8 mouse cellular contexts compared by ENCODE assay signal in the genomic region with DNA sequence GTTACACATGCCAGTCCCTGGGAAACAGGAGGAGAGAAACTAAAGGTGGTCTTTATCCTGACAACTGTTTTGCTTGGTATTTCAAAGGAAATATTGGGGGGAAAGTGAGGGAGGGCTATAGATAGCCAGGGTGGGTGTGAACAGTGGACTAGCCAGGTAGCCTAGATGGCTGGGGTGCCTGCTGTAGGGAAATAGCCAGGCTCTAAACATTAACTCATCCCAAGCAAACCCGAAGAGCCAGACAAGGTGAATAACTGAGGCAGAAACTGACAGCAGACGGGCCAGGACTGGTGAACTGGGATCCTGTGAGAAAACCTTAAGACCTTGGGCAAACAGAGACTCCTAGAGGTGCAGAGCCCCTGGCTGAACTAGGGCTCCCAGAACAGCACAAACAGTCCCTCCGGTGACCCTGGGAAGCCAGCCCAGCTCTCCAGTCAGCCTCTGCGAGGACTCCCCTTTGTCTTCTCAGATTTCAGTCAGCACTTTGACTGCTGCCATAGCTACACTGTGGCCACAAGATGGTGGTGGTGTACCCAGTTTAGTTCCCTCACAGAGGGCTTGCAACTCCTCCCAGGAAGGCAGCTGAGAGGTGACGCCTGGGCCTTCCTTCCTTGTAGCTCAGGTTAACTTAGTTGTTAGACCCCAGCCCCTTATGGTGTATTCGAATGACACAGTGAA. TPM values are rescaled to one million over a fixed set of nuclear protein-coding genes. Genes with fewer than 3 reads are reported as not detected.
DNase-seq lines count a peak whose midpoint lies in the region; ATAC-seq and TF ChIP-seq lines count a peak whose summit lies in the region.

No protein-coding gene starts in this region.

- 25% methylated on average over 6 of the region's 6 CpGs for WGBS in embryonic facial prominence, embryonic 12.5 days
- WGBS in heart, adult 2 months, result 19% methylated on average over 6 of the region's 6 CpGs
- 25% methylated on average over 6 of the region's 6 CpGs for WGBS in limb, embryonic 11.5 days
- WGBS in midbrain, embryonic 14.5 days, result 33% methylated on average over 6 of the region's 6 CpGs

- H3K4me3 ChIP-seq in embryonic facial prominence, embryonic 12.5 days, result no peak overlapping the region
- no peak overlapping the region for H3K4me3 ChIP-seq in heart, adult 2 months
- no peak overlapping the region for H3K4me3 ChIP-seq in limb, embryonic 11.5 days (ENCODE audit: low read depth, low read length)
- H3K4me3 ChIP-seq in midbrain, embryonic 14.5 days (replicated peaks; ENCODE audit: low read depth, low read length), result no peak overlapping the region

- H3K9ac ChIP-seq in embryonic facial prominence, embryonic 12.5 days, result peak overlapping the region; percentile 28; the same call in 1 of the 2 replicates
- H3K9ac ChIP-seq in heart, adult 2 months (ENCODE audit: low read depth, low read length), result no peak overlapping the region
- peak overlapping the region; percentile 52 for H3K9ac ChIP-seq in limb, embryonic 11.5 days (ENCODE audit: low read length)
- H3K9ac ChIP-seq in midbrain, embryonic 14.5 days (replicated peaks; ENCODE audit: low read length), result peak overlapping the region; percentile 36; the same call in 1 of the 2 replicates

- H3K4me1 ChIP-seq in embryonic facial prominence, embryonic 12.5 days, result peaks cover 11% of the 10 kb centered on the region
- H3K4me1 ChIP-seq in heart, adult 2 months (ENCODE audit: control insufficient read depth, insufficient read depth, low read length), result peaks cover 27% of the 10 kb centered on the region
- peaks cover 5% of the 10 kb centered on the region; the same call in 1 of the 2 replicates for H3K4me1 ChIP-seq in limb, embryonic 11.5 days (ENCODE audit: control insufficient read depth, insufficient read depth, low read length)
- no peaks in the 10 kb centered on the region for H3K4me1 ChIP-seq in midbrain, embryonic 14.5 days (ENCODE audit: control insufficient read depth, insufficient read depth, low read length)

- H3K27me3 ChIP-seq in embryonic facial prominence, embryonic 12.5 days, result no peaks in the 10 kb centered on the region
- H3K27me3 ChIP-seq in heart, adult 2 months (ENCODE audit: control insufficient read depth, insufficient read depth, low read length), result no peaks in the 10 kb centered on the region
- H3K27me3 ChIP-seq in limb, embryonic 11.5 days (ENCODE audit: control insufficient read depth, insufficient read depth, low read length), result no peaks in the 10 kb centered on the region
- H3K27me3 ChIP-seq in midbrain, embryonic 14.5 days (ENCODE audit: control insufficient read depth, insufficient read depth, low read length), result no peaks in the 10 kb centered on the region
- H3K27me3 ChIP-seq in splenic B cell, adult 2 months (ENCODE audit: control insufficient read depth, insufficient read depth, low read length, poor library complexity, severe bottlenecking), result no peaks in the 10 kb centered on the region

- H3K27ac ChIP-seq in embryonic facial prominence, embryonic 12.5 days, result peak overlapping the region; percentile 77
- H3K27ac ChIP-seq in heart, adult 2 months, result peak overlapping the region; percentile 60
- peak overlapping the region; percentile 79 for H3K27ac ChIP-seq in limb, embryonic 11.5 days (replicated peaks; ENCODE audit: low read depth, low read length)
- H3K27ac ChIP-seq in midbrain, embryonic 14.5 days (replicated peaks; ENCODE audit: low read depth, low read length), result peak overlapping the region; percentile 72

- peak; percentile 35 for DNase-seq in 3134 (ENCODE audit: extremely low read depth, insufficient read length, low spot score)
- peak; percentile 87 for DNase-seq in adrenal gland, adult 2 months
- peak; percentile 69 to 81 for DNase-seq in heart, adult 2 months
- peak; percentile 72 for DNase-seq in kidney, adult 18-20 months
- peak; percentile 85 for DNase-seq in limb, embryonic 11.5 days (ENCODE audit: low spot score)
- peak; percentile 91 for DNase-seq in midbrain, embryonic 14.5 days
- DNase-seq in splenic B cell, adult 2 months (ENCODE audit: low read depth, low spot score), result peak; percentile 66

- peak; percentile 94 for TF ChIP-seq CTCF in heart, adult 2 months (IDR thresholded peaks at IDR 0.05)

- TF ChIP-seq EP300 in heart, adult 2 months (IDR thresholded peaks at IDR 0.05; ENCODE audit: insufficient read depth, low read depth, low read length), result peak; percentile 99

- no peaks in the 10 kb centered on the region for H3K79me2 ChIP-seq in heart, adult 2 months (replicated peaks; ENCODE audit: control insufficient read depth, insufficient read depth, low read length)

- H3K9me3 ChIP-seq in embryonic facial prominence, embryonic 12.5 days, result no peaks in the 10 kb centered on the region
- no peaks in the 10 kb centered on the region for H3K9me3 ChIP-seq in limb, embryonic 11.5 days (ENCODE audit: control insufficient read depth, low read length)
- no peaks in the 10 kb centered on the region for H3K9me3 ChIP-seq in midbrain, embryonic 14.5 days (ENCODE audit: control insufficient read depth, low read length)

- H3K4me2 ChIP-seq in embryonic facial prominence, embryonic 12.5 days (replicated peaks), result 0 out of 2 replicates have a peak overlapping the region, but pooled peaks have one; percentile 3
- no peak overlapping the region for H3K4me2 ChIP-seq in limb, embryonic 11.5 days (ENCODE audit: low read depth, severe bottlenecking)
- no peak overlapping the region for H3K4me2 ChIP-seq in midbrain, embryonic 14.5 days (ENCODE audit: low read length)

- ATAC-seq in embryonic facial prominence, embryonic 12.5 days (ENCODE audit: insufficient number of reproducible peaks, insufficient read depth, low FRiP score, low TSS enrichment), result peak; percentile 81
- peak; percentile 84 for ATAC-seq in limb, embryonic 11.5 days (ENCODE audit: insufficient number of reproducible peaks, low FRiP score, low TSS enrichment, low read depth)
- ATAC-seq in midbrain, embryonic 14.5 days (ENCODE audit: low FRiP score, low TSS enrichment), result peak; percentile 64

- intact Hi-C loops in heart, adult 2 months (cut with DNase I), result loop anchor here (1.0 kb wide), 4 partner anchors 37 to 403 kb away; a partner anchor contains a TSS

- TF ChIP-seq POLR2A in heart, adult 2 months (IDR thresholded peaks at IDR 0.05; ENCODE audit: insufficient read depth, low read depth, low read length), result no peak

- peaks cover 50% of the 10 kb centered on the region for H3K36me3 ChIP-seq in embryonic facial prominence, embryonic 12.5 days
- H3K36me3 ChIP-seq in heart, adult 2 months (ENCODE audit: control insufficient read depth, insufficient read depth, low read length), result no peaks in the 10 kb centered on the region; the same call in 1 of the 2 replicates
- H3K36me3 ChIP-seq in limb, embryonic 11.5 days (ENCODE audit: control insufficient read depth, insufficient read depth, low read length), result peaks cover 30% of the 10 kb centered on the region; the same call in 1 of the 2 replicates
- H3K36me3 ChIP-seq in midbrain, embryonic 14.5 days (ENCODE audit: control insufficient read depth, insufficient read depth, low read length), result peaks cover 41% of the 10 kb centered on the region
- H3K36me3 ChIP-seq in splenic B cell, adult 2 months (ENCODE audit: control insufficient read depth, insufficient read depth, low read length, poor library complexity, severe bottlenecking), result peaks cover 12% of the 10 kb centered on the region; the same call in 1 of the 2 replicates

RNA-seq across cellular contexts. Expression of a gene that starts 19.2 kb away (rescaled TPM):
- total RNA-seq in adrenal gland, adult 2 months (2021), result 10 to 100 TPM; 11.4 to 13.3 TPM
- polyA plus RNA-seq in adrenal gland, adult 2 months (2012; rRNA removed), result 4.3 TPM in 2 replicates
- polyA plus RNA-seq in embryonic facial prominence, embryonic 12.5 days (2016; fragmentation: Nextera tagmentation; extraction: Ambion mirVana), result 51.7 and 52.3 TPM in 2 replicates
- 1 to 10 TPM; 4.4 to 4.9 TPM for total RNA-seq in heart, adult 2 months (2021)
- 2.1 and 2.8 TPM in 2 replicates for polyA plus RNA-seq in heart, adult 2 months (2012; rRNA removed)
- polyA plus RNA-seq in limb, embryonic 11.5 days (2014; fragmentation: Nextera tagmentation; extraction: Ambion mirVana), result 42.8 and 50.2 TPM in 2 replicates
- polyA plus RNA-seq in midbrain, embryonic 14.5 days (2014; fragmentation: Nextera tagmentation; extraction: Ambion mirVana), result 8.4 and 13.8 TPM in 2 replicates

RNA-seq across cellular contexts. Expression of a gene that starts 36.7 kb away (rescaled TPM):
- total RNA-seq in adrenal gland, adult 2 months (2021), result 10 to 100 TPM; 81.6 to 82.5 TPM
- polyA plus RNA-seq in adrenal gland, adult 2 months (2012; rRNA removed), result 219 and 223 TPM in 2 replicates
- 60.9 and 66.5 TPM in 2 replicates for polyA plus RNA-seq in embryonic facial prominence, embryonic 12.5 days (2016; fragmentation: Nextera tagmentation; extraction: Ambion mirVana)
- 100 to 1,000 TPM; 279 to 331 TPM for total RNA-seq in heart, adult 2 months (2021)
- polyA plus RNA-seq in heart, adult 2 months (2012; rRNA removed), result 172 and 183 TPM in 2 replicates
- polyA plus RNA-seq in limb, embryonic 11.5 days (2014; fragmentation: Nextera tagmentation; extraction: Ambion mirVana), result 38.5 and 43.6 TPM in 2 replicates
- 144 and 159 TPM in 2 replicates for polyA plus RNA-seq in midbrain, embryonic 14.5 days (2014; fragmentation: Nextera tagmentation; extraction: Ambion mirVana)

RNA-seq across cellular contexts. Expression of a gene that starts 45.1 kb away (rescaled TPM):
- total RNA-seq in adrenal gland, adult 2 months (2021), result under 1 TPM; 0.52 to 0.69 TPM
- polyA plus RNA-seq in adrenal gland, adult 2 months (2012; rRNA removed), result 0.71 TPM in 1 of 2 replicates, not detected in the other
- 1.9 TPM in 2 replicates for polyA plus RNA-seq in embryonic facial prominence, embryonic 12.5 days (2016; fragmentation: Nextera tagmentation; extraction: Ambion mirVana)
- not detected for total RNA-seq in heart, adult 2 months (2021)
- polyA plus RNA-seq in heart, adult 2 months (2012; rRNA removed), result 0.35 and 1.5 TPM in 2 replicates
- polyA plus RNA-seq in limb, embryonic 11.5 days (2014; fragmentation: Nextera tagmentation; extraction: Ambion mirVana), result 0.61 TPM in 1 of 2 replicates, not detected in the other
- polyA plus RNA-seq in midbrain, embryonic 14.5 days (2014; fragmentation: Nextera tagmentation; extraction: Ambion mirVana), result not detected in 2 replicates

Comparison
In these comparisons a context has a peak if more than half of its experiments do, and no peak if none do; other contexts are left out.
1. DNase-seq: peak in every context shown above with its lines; median percentile 91 in midbrain, embryonic 14.5 days; 87 in adrenal gland, adult 2 months; 85 in limb, embryonic 11.5 days; 75 in heart, adult 2 months; 72 in kidney, adult 18-20 months; 66 in splenic B cell, adult 2 months; 35 in 3134.